Mouse (Mus musculus): Measurements from ENCODE around the gene Spaca4.

DNA sequence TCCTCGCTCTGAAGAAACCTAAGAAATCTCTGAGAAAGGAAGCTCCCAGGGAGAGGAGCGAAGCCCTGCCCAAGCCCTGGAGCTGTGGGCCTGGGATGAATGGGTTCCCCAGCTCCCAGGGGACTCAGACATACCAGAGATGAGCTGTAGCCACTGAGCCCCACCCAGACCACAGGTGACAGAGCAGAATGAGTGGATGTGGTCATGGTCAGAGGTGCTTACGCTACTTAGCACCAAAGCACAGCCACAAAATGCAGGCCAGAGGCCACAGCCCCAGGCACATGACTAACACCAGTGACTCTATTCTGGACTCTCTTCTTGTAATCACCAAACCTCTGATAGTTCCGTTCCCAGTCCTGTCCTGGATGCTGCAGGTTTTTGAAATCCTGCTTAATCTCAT, 45.5 kb upstream of the Spaca4 start:
- TF ChIP-seq POLR2A (IDR thresholded peaks at IDR 0.05; ENCODE audit: insufficient read depth, low read depth, low read length) = no peak
- TF ChIP-seq CTCF (IDR thresholded peaks at IDR 0.05) = no peak
- no peak for TF ChIP-seq EP300 (IDR thresholded peaks at IDR 0.05; ENCODE audit: insufficient read depth, low read depth, low read length)

Measured in heart, adult 2 months (tissue).